In the genomic region with DNA sequence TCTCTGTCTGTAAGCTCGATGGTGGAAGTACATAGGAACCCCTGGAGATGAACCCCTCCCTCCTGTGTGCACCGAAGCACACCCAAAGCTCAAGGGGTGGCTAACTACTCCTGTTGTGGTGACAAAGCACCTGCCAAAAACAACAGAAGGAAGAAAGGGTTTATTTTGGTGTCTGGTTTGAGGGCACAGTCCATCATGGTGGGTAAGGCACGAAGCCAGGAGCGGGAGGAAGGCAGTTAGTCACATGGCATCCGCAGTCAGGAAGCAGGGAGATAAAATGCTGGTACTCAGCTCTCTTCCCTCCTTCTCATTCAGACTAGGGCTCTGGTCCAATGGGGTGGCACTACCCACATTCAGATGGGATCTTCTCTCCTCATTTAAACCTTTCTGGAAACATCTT, we compare ENCODE assay signal across 26 mouse cellular contexts.
"Had no signal": no experiment of that assay in that cellular context is flagged by ENCODE, and none has a peak within 500 bp of the region (broad histone marks: within the 10 kb centered on the region; RNA-seq: fewer than 3 reads in every experiment).

No protein-coding gene starts in this region.

- H3K4me1 ChIP-seq: heart, embryonic 10.5 days; heart, embryonic 12.5 days; hindbrain, embryonic 10.5 days; hindbrain, embryonic 12.5 days; intestine, embryonic 15.5 days; limb, embryonic 12.5 days; liver, embryonic 13.5 days; liver, embryonic 15.5 days had no signal

- H3K36me3 ChIP-seq: heart, embryonic 10.5 days; heart, embryonic 12.5 days; hindbrain, embryonic 10.5 days; hindbrain, embryonic 12.5 days; intestine, embryonic 15.5 days; limb, embryonic 10.5 days; limb, embryonic 12.5 days; liver, embryonic 13.5 days; liver, embryonic 15.5 days had no signal

- H3K4me3 ChIP-seq: gastrocnemius, adult 2 months; heart, embryonic 10.5 days; heart, embryonic 12.5 days; hindbrain, embryonic 10.5 days; hindbrain, embryonic 12.5 days; intestine, embryonic 15.5 days; layer of hippocampus, adult 2 months; left cerebral cortex, adult 2 months; limb, embryonic 10.5 days; limb, embryonic 12.5 days; liver, embryonic 13.5 days; liver, embryonic 15.5 days had no signal

- H3K4me2 ChIP-seq: heart, embryonic 12.5 days; hindbrain, embryonic 12.5 days; hindbrain, embryonic 14.5 days; intestine, embryonic 15.5 days; limb, embryonic 12.5 days; liver, embryonic 11.5 days; liver, embryonic 13.5 days; liver, embryonic 15.5 days had no signal

- DNase-seq: forebrain, postnatal 0 days; gastrocnemius, adult 2 months; gastrocnemius, postnatal 10 days; gastrocnemius, postnatal 25 days; heart, adult 18-20 months; heart, postnatal 10 days; heart, postnatal 4 days; liver; liver, embryonic 13.5 days; liver, postnatal 0 days had no signal

- ATAC-seq: forebrain, postnatal 0 days; hindbrain, embryonic 16.5 days; inflammation-experienced regulatory T-cells, adult 6 months; intestine, embryonic 15.5 days; intestine, postnatal 0 days; liver, postnatal 0 days had no signal

- H3K9ac ChIP-seq: forebrain, postnatal 0 days; heart, embryonic 12.5 days; hindbrain, embryonic 12.5 days; hindbrain, embryonic 14.5 days; intestine, embryonic 15.5 days; limb, embryonic 12.5 days; liver, embryonic 13.5 days; liver, embryonic 15.5 days; liver, postnatal 0 days had no signal

- H3K27ac ChIP-seq: gastrocnemius, adult 2 months; heart, embryonic 10.5 days; hindbrain, embryonic 10.5 days; hindbrain, embryonic 12.5 days; hindbrain, embryonic 14.5 days; intestine, embryonic 15.5 days; kidney, postnatal 0 days; layer of hippocampus, adult 2 months; left cerebral cortex, adult 2 months; limb, embryonic 10.5 days; limb, embryonic 12.5 days; liver, embryonic 13.5 days; liver, embryonic 15.5 days had no signal

- H3K9me3 ChIP-seq: heart, embryonic 10.5 days; heart, embryonic 12.5 days; hindbrain, embryonic 10.5 days; hindbrain, embryonic 12.5 days; intestine, embryonic 15.5 days; limb, embryonic 10.5 days; liver, embryonic 13.5 days; liver, embryonic 15.5 days had no signal

- H3K27me3 ChIP-seq: hindbrain, embryonic 12.5 days; intestine, embryonic 15.5 days; liver, embryonic 13.5 days; liver, embryonic 15.5 days had no signal
